Mouse (Mus musculus): ENCODE measurements around the gene Cox8a. TPM values are rescaled to one million over a fixed set of nuclear protein-coding genes. Genes with fewer than 3 reads are reported as not detected.
A peak's percentile ranks its signal among the peaks of the same experiment; 100 is the strongest.

Gene Cox8a
- polyA plus RNA-seq, 1 experiment from 2014 or later, result 1,508 TPM

- Histone ChIP-seq H3K27me3 (replicated peaks; ENCODE audit: control insufficient read depth, insufficient read depth, low read length) (peaks cover 2% of the 10 kb centered on the region; the same call in 1 of the 2 replicates), H3K4me1 (ENCODE audit: control insufficient read depth, insufficient read depth, low read length) (peaks cover 40% of the 10 kb centered on the region), H3K9ac (ENCODE audit: low read depth, low read length) (0 out of 2 replicates have a peak overlapping the region, but pooled peaks have one; percentile 4), H3K9me3 (ENCODE audit: control insufficient read depth, low read length) (no peaks in the 10 kb centered on the region), H3K4me3 (ENCODE audit: low read length) (no peak overlapping the region), H3K27ac (ENCODE audit: low read length) (no peak overlapping the region), H3K36me3 (ENCODE audit: control insufficient read depth, insufficient read depth, low read length) (no peaks in the 10 kb centered on the region), H3K4me2 (ENCODE audit: low read depth, low read length) (no peak overlapping the region)
- ATAC-seq, result no peak
- WGBS, result 60% methylated on average over 7 of the region's 7 CpGs
Observed at GRCm38 (mm10) chr19:7181496-7181895, 35.9 kb downstream of the Cox8a start.

GRCm38 (mm10) chr19:7180756-7181405, 36.5 kb downstream of the Cox8a start:
- Histone ChIP-seq H3K4me2 (ENCODE audit: low read depth, low read length) (no peak overlapping the region), H3K4me1 (ENCODE audit: control insufficient read depth, insufficient read depth, low read length) (peaks cover 39% of the 10 kb centered on the region), H3K4me3 (ENCODE audit: low read length) (no peak overlapping the region), H3K9ac (ENCODE audit: low read depth, low read length) (no peak overlapping the region), H3K27me3 (replicated peaks; ENCODE audit: control insufficient read depth, insufficient read depth, low read length) (no peaks in the 10 kb centered on the region), H3K27ac (ENCODE audit: low read length) (no peak overlapping the region), H3K9me3 (ENCODE audit: control insufficient read depth, low read length) (no peaks in the 10 kb centered on the region), H3K36me3 (ENCODE audit: control insufficient read depth, insufficient read depth, low read length) (no peaks in the 10 kb centered on the region)
- 88% methylated on average over 8 of the region's 8 CpGs for WGBS
- no peak for ATAC-seq

DNA sequence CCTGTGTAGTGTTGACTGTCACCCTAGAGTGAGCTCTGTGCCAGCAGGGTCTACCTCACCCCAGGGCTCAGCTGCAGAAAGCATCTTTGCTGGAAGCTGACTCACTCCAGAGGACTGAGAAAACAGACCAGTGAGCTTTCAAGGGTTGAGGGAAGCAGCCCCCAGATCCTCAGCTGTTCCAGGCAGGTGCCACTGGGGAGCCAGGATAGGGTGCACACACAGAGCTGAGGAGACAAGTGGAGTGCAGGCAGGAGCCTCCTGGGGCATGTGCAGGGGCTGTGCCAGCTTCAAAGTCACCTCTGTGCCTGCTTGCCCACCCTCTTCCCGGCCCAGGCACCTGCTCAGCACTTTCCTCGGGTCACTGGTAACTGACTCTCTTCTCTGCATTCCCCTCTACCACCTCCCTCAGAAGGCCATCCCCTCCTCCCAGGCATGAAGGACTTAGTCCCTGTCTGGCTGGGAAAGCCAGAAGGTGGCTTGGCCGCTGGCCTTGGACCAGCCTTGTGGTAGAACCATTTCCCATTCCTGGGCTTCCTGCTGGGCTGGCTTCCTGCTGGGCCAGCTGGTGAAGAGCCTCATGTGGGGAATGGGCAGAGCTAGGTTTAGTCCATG, 38.5 kb downstream of the Cox8a start:
- no peak overlapping the region for H3K4me2 ChIP-seq (ENCODE audit: low read depth, low read length)
- H3K27me3 ChIP-seq (replicated peaks; ENCODE audit: control insufficient read depth, insufficient read depth, low read length), result no peaks in the 10 kb centered on the region
- H3K9me3 ChIP-seq (ENCODE audit: control insufficient read depth, low read length), result no peaks in the 10 kb centered on the region
- no peak overlapping the region for H3K27ac ChIP-seq (ENCODE audit: low read length)
- peaks cover 30% of the 10 kb centered on the region for H3K4me1 ChIP-seq (ENCODE audit: control insufficient read depth, insufficient read depth, low read length)
- no peak overlapping the region for H3K9ac ChIP-seq (ENCODE audit: low read depth, low read length)
- 58% methylated on average over 3 of the region's 3 CpGs for WGBS
- no peaks in the 10 kb centered on the region for H3K36me3 ChIP-seq (ENCODE audit: control insufficient read depth, insufficient read depth, low read length)
- no peak overlapping the region for H3K4me3 ChIP-seq (ENCODE audit: low read length)
- no peak for ATAC-seq

DNA sequence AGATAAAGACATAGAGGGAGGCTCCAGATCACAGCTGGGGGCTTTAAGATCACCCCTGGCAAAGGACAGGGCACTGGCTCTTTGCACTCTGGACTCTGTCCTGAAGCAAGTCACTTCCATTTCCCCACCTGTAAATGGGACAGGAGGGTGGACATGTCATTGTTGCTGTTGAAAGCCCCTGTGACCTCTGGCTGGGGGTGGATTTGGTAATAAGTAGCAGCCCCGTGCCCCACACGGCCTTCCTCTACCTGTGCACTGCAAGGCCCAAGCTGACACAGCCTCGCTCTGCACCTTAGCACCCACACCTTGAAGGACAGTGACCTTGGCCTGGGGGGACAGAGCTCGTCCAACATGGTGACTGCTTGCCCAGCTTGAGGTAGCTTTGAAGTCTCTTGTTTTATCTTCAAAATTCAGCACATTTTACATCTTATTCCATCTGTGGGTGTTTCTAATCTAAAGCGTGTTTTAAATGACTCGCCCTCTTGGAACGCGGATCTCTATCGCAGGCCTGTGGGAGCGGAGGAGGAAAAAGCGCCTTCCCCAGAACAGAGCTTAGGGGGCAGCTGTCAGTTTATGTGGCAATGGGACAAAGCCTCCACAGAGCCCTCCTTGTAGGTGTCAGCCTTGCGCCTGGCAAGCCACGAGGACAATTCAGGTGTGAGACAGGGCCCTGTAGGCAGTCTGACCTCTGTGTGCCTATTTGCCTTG, 39.5 kb downstream of the Cox8a start:
- H3K27ac ChIP-seq (ENCODE audit: low read length), result no peak overlapping the region
- 59% methylated on average over 13 of the region's 13 CpGs for WGBS
- no peaks in the 10 kb centered on the region for H3K27me3 ChIP-seq (replicated peaks; ENCODE audit: control insufficient read depth, insufficient read depth, low read length)
- no peak overlapping the region for H3K4me2 ChIP-seq (ENCODE audit: low read depth, low read length)
- no peaks in the 10 kb centered on the region for H3K36me3 ChIP-seq (ENCODE audit: control insufficient read depth, insufficient read depth, low read length)
- H3K9ac ChIP-seq (ENCODE audit: low read depth, low read length), result peak overlapping the region; percentile 11; the same call in 1 of the 2 replicates
- H3K4me3 ChIP-seq (ENCODE audit: low read length), result no peak overlapping the region
- no peaks in the 10 kb centered on the region for H3K9me3 ChIP-seq (ENCODE audit: control insufficient read depth, low read length)
- H3K4me1 ChIP-seq (ENCODE audit: control insufficient read depth, insufficient read depth, low read length), result peaks cover 30% of the 10 kb centered on the region
- ATAC-seq, result peak; percentile 6; the same call in 1 of the 2 replicates

GRCm38 (mm10) chr19:7176041-7176696, 41.2 kb downstream of the Cox8a start:
- no peaks in the 10 kb centered on the region for H3K27me3 ChIP-seq (replicated peaks; ENCODE audit: control insufficient read depth, insufficient read depth, low read length)
- H3K4me2 ChIP-seq (ENCODE audit: low read depth, low read length), result no peak overlapping the region
- no peaks in the 10 kb centered on the region for H3K36me3 ChIP-seq (ENCODE audit: control insufficient read depth, insufficient read depth, low read length)
- no peak overlapping the region for H3K27ac ChIP-seq (ENCODE audit: low read length)
- H3K9me3 ChIP-seq (ENCODE audit: control insufficient read depth, low read length), result no peaks in the 10 kb centered on the region
- no peak overlapping the region for H3K4me3 ChIP-seq (ENCODE audit: low read length)
- 23% methylated on average over 11 of the region's 11 CpGs for WGBS
- H3K9ac ChIP-seq (ENCODE audit: low read depth, low read length), result no peak overlapping the region
- H3K4me1 ChIP-seq (ENCODE audit: control insufficient read depth, insufficient read depth, low read length), result peaks cover 30% of the 10 kb centered on the region
- ATAC-seq, result no peak

DNA sequence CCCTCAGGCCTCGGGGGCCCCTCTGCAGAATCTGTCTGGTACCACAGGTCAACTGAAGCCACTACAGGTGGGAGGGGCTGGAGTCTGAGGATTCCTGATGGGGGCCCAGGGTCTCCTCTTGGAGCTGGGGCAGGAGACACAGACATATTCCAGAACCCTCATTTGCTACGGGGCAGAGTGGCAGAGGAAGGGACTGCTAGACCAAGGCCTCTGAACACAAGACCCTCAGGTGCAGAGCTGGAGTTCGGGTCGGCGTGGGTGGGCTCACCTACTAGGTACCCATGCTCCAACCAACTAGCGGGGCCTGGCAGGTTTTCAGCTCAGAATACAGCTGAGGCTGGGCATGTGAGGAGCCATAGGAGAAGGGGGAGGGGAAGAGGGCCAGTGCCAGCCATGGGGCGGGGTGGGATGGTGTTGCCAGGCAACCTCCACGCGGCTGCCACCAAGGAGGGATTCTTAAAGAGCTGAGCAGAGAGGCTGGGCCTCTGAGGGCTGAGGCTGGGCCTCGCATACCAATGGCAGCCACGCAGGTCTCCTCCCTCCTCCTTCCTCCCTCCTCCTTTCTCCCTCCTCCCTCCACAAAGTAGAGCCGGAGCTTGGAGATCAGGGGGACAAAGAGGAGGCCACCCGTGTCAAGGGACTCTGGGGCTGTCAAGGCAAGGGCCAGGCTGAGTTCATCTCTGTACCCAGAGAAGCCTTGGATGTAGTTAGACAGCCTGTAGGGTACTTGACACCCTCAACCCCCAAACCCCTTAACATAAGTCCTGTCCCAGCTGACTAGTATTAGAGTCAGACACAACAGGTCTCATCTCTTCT, 45.2 kb downstream of the Cox8a start:
- WGBS, result 22% methylated on average over 13 of the region's 13 CpGs
- ATAC-seq, result peak; percentile 76
- Histone ChIP-seq H3K27ac (ENCODE audit: low read length) (no peak overlapping the region), H3K36me3 (ENCODE audit: control insufficient read depth, insufficient read depth, low read length) (no peaks in the 10 kb centered on the region), H3K9ac (ENCODE audit: low read depth, low read length) (no peak overlapping the region), H3K9me3 (ENCODE audit: control insufficient read depth, low read length) (no peaks in the 10 kb centered on the region), H3K4me2 (ENCODE audit: low read depth, low read length) (no peak overlapping the region), H3K4me3 (ENCODE audit: low read length) (no peak overlapping the region), H3K4me1 (ENCODE audit: control insufficient read depth, insufficient read depth, low read length) (peaks cover 27% of the 10 kb centered on the region), H3K27me3 (replicated peaks; ENCODE audit: control insufficient read depth, insufficient read depth, low read length) (peaks cover 8% of the 10 kb centered on the region)

GRCm38 (mm10) chr19:7171447-7171846, 46.0 kb downstream of the Cox8a start:
- Histone ChIP-seq H3K27ac (ENCODE audit: low read length) (no peak overlapping the region), H3K9ac (ENCODE audit: low read depth, low read length) (no peak overlapping the region), H3K4me1 (ENCODE audit: control insufficient read depth, insufficient read depth, low read length) (peaks cover 27% of the 10 kb centered on the region), H3K4me3 (ENCODE audit: low read length) (no peak overlapping the region), H3K27me3 (replicated peaks; ENCODE audit: control insufficient read depth, insufficient read depth, low read length) (peaks cover 17% of the 10 kb centered on the region), H3K9me3 (ENCODE audit: control insufficient read depth, low read length) (no peaks in the 10 kb centered on the region), H3K36me3 (ENCODE audit: control insufficient read depth, insufficient read depth, low read length) (no peaks in the 10 kb centered on the region), H3K4me2 (ENCODE audit: low read depth, low read length) (no peak overlapping the region)
- 0 out of 2 replicates have a peak, but pooled peaks have one; percentile 22 for ATAC-seq
- WGBS, result 18% methylated on average over 8 of the region's 8 CpGs

- H3K4me2 ChIP-seq (ENCODE audit: low read depth, low read length), result no peak overlapping the region
- H3K9ac ChIP-seq (ENCODE audit: low read depth, low read length), result no peak overlapping the region
- H3K27me3 ChIP-seq (replicated peaks; ENCODE audit: control insufficient read depth, insufficient read depth, low read length), result peaks cover 21% of the 10 kb centered on the region
- ATAC-seq, result peak; percentile 45
- no peak overlapping the region for H3K4me3 ChIP-seq (ENCODE audit: low read length)
- no peak overlapping the region for H3K27ac ChIP-seq (ENCODE audit: low read length)
- no peaks in the 10 kb centered on the region for H3K36me3 ChIP-seq (ENCODE audit: control insufficient read depth, insufficient read depth, low read length)
- H3K4me1 ChIP-seq (ENCODE audit: control insufficient read depth, insufficient read depth, low read length), result peaks cover 26% of the 10 kb centered on the region
- no peaks in the 10 kb centered on the region for H3K9me3 ChIP-seq (ENCODE audit: control insufficient read depth, low read length)
- WGBS, result 64% methylated on average over 6 of the region's 6 CpGs
Observed at GRCm38 (mm10) chr19:7170916-7171315, 46.5 kb downstream of the Cox8a start.

All from intestine, embryonic 16.5 days (tissue).